Mouse (Mus musculus) megakaryocyte, adult 5-6 weeks (primary cell): ENCODE results near the gene Capn5. TPM values are rescaled to one million over a fixed set of nuclear protein-coding genes. Genes with fewer than 3 reads are reported as not detected.

Source experiments
- ATAC-seq: 2 replicates; pipeline ENCODE4 v1.8.0; 2016; ENCODE audit warnings: mild to moderate bottlenecking, inconsistent platforms; ENCODE audit not compliant: poor library complexity, severe bottlenecking
- total RNA-seq, 2 experiments: library from RNA; stranded (forward) in 1 of 2; stranded (reverse) in 1 of 2; fragments of 153-499, 151-499 nt in 1 of 2; fragments of 221-1000, 200-1000 nt in 1 of 2; gene quantifications; 2 replicates each; pipeline versions ENCODE4 v1.2.3 to v1.2.4; 2015 to 2017

Gene Capn5
- total RNA-seq, 2 experiments from 2014 or later: 0.73 to 1.1 TPM

DNA sequence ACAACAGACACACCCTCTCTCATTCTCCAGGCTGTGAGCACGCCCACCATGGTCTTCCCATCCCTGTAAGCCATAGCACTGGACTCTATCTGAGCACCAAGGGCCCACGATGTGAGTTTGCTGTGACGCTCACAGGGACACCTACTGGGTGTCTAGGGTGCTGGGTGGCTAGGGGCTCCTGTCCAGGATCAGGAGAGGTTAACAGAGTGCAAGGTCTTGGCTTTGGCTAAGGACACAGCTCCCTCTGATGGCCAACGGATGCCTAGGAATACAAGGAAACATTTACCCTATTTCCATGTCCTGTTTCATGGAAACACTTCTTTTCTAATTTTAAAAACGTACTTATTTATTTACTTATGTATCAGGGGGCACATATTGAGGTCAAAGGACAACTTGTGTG is 27.5 kb downstream of the Capn5 start:
- no peak for ATAC-seq

DNA sequence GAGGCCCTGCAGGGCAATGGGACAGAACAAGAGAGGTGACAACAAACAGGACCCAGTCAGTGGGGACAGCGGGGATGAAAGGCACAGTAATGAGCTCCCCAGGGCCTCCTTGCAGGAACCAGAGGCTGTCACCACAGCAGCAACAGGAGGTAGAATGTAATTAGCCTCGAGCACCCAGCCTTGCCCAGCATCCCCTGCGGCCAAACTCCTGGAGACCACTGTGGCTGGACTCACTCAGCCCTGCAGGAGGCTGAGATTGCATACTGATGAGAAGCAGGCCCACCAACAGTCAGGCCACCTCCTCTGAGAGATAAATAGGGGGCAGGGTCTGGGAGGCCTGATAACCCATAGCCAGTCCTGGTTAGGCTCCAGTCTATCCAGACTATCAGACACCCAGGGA is 28.3 kb downstream of the Capn5 start:
- no peak for ATAC-seq

DNA sequence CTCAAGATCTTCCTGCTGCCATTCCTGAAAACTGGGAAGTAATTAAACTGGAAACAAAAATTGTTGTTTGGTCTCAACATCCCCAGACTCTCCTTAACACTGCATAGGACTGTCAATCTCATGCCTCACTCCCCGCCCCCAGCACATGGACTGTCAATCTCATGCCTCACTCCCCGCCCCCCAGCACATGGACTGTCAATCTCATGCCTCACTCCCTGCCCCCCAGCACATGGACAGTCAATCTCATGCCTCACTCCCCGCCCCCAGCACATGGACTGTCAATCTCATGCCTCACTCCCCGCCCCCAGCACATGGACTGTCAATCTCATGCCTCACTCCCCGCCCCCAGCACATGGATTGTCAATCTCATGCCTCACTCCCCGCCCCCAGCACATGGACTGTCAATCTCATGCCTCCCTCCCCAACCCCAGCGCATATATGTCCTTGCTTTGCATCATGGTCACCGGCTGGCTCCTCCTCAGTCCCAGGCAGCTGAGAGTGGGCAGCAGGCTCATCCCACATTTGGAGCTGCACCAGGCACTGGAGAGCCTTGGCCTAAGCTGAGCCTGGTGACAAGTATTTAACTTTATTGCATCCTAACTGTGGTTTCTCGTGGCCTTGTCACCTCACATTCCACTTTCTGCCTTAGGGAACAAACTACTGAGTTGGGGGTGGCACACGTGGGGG is 29.2 kb downstream of the Capn5 start:
- ATAC-seq: no peak

DNA sequence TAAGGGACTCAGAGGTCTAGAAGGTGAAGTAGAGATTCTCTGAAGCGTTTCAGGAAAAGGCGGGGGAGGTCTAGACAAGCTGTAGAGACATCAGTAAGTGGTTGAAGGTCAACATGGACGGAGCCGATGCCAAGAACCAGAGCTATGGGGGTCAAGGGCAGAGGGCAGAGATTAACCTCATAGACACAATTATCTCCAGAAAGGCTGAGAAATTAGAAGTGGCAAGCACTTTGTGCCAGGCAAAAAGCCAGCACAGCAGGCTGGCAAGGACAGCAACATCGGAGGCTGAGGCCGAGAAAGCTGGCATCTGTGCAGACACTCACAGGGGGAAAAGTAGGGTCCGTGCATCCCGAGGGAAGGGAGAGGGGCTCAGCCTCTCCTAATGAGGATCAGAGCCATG is 30.3 kb downstream of the Capn5 start:
- no peak for ATAC-seq

DNA sequence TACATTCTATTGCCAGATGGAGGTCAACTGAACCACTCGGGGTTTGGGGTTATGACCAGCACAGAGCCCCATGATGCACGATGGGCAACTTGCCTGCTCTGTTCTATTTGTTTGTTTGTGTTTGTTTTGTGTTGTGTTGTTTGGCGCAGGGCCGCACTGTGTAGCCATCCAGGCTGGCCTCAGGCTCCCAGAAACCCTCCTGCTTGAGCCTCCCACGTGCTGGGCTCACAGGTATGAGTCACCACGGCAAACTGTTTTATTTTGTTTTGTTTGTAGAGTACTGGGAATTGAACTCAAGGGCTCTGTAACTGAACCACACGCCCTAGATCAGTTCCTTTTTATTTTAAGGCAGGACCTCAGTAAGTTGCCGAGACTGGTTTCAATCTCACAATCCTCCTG is 31.6 kb downstream of the Capn5 start:
- ATAC-seq: no peak

DNA sequence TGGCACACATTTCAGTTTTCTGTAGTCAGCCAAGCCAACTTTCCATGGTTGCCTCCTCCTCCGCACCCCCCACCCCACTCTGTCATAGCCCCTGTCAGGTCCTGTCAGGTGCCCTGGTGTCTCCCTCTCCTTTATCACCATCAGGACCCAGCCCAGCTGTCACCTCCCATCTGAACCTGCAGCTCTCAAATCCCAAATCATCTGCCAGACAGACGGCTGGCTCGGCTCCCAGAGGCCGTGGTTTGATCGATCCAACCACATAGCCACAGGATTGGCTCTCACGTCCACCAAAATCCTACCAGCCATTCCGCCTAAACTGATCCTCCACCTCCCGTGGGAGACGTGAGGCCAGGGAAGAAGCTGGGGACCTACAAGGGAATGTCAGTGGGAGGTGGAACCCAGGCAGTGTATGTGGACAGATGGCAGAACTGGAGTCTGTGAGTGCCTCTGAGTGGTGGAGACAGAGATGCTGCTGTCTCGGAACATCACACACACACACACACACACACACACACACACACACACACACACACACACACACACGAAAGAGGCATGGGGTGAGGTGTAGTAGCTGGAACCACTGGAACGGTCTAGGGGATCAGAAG is 32.1 kb downstream of the Capn5 start:
- no peak for ATAC-seq

DNA sequence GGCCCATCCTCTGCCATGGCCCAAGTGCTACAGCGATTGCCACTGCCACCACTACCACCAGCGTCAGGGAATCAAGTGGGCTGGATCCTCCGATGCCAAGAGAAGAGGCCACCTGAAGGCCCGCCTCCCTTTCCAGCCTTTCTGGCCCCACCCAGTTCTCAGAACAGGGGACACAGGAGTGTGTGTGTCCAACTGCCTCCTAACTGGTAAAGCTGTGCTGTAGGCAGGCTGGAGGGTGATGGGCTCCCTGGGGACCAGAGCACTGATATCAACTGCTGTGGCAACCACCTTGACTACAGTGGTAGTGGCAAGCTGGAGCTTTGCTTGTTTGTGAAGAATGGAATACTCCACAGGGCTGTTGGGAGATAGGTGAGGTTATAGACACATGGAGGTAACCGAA is 32.7 kb downstream of the Capn5 start, which contains the start of gene Omp:
TSS of gene Omp (minus strand) at position 101 of the 400 bp plus-strand sequence.
- no peak for ATAC-seq

DNA sequence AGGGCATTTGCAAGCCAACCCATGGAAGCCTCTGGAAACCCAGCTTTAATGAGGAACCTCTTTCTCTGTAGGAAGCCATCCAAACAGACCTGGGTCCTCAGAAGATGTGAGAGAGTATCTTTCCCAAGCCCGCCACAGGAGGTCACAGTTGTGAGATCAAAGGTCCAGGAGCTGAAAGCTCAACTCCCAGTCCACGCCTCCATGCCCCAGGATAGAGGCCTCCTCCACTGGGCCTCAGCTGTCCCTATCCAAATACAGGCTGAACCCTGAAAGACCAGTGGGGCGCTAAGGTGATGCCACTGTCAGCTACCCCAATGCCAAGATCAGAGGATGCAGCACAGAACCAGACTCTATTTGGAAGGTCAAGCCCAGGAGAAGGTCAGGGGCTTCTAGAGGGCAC is 35.4 kb downstream of the Capn5 start:
- no peak for ATAC-seq

DNA sequence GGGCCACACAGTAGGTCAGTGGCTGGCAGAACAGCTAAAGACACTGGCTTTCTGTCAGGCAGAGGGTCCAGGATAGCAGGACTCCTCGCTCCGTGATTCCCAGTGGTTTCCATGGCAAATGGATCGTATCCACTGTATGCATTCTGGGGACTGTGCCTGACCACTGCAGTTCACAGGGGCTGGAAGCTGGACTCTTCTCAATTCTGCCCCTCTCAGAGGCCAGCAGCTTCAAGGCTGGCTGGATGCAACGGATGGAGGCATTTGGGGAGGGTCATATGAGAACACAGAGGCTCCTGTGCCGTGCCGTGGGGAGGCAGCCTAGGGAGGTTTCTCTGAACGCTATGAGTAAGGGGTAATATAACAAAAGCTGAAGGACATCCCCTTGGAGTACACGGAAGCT is 35.8 kb downstream of the Capn5 start:
- no peak for ATAC-seq

DNA sequence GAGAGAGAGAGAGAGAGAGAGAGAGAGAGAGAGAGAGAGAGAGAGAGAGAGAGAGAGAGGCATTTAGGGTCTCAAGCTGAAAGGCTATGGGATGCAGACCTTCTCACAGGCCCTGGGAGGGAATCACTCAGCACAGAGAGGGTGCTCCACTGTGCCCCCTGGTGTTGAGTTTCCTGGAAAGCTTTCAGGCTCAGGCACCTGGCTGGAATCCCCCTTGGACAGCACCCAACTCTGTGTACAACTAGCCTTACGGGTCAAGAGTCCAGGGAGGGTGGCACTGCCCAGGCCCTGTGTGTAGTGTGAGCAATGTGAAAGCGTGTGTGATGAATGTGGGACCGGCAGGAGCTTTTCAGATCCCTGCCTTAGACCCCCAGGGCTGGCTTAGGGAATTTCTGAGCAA is 36.9 kb downstream of the Capn5 start:
- ATAC-seq: no peak

DNA sequence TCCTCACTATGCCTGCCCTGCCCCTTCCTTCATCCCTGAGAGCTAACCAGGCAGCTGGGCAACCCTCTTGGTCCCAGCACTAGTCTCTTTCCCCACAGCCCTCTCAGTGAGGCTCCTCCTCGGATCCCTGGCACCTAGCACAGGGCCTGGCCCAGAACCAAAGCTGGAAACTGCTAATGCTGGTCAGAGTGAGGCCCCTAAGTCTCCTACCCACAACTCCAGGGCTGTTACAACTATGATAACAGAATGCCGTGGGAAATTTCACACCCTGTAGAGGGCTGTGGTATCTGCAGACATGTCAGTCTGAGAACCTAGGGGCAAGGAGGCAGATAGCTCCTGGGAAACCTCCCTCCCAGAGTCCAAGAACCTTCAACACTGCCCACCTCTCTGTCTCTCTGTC is 37.5 kb downstream of the Capn5 start:
- no peak for ATAC-seq

DNA sequence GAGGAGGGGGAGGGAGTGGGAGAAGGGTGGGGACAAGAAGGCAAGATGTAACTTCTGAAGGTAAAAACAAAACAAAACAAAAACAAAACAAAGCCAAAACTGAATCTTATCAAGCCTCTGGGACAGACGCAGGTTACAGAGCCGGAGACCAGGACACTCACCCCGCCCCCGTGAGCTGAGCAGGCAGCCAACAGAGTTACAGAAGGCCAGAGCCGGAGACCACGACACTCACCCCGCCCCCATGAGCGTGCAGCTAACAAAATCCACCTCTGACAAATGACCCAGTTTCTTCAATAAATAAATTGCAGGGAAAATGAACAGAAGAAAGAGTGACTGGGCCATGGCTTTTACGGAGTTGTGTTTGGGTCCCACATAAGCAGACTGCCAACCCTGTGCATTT is 38.9 kb downstream of the Capn5 start:
- no peak for ATAC-seq

DNA sequence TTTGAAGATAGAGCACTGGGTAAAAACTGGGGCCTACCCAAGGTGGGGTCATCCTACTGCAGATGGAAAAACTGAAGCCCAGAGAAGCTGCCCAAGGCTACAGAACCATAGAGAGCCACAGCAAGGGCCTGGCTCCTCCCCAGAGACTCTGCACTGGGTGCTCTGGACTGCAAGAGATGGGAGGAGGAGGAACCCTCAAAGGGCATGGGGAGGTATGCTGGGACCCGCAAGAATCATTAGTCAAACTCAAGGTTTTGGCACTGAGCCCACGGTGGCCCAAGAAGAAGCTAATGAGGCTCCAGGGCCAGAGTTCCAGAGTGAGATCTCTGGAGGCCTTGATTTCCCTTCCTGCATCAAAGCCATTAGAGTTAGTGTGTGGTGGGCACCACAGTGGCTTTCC is 40.1 kb downstream of the Capn5 start:
- ATAC-seq: no peak

DNA sequence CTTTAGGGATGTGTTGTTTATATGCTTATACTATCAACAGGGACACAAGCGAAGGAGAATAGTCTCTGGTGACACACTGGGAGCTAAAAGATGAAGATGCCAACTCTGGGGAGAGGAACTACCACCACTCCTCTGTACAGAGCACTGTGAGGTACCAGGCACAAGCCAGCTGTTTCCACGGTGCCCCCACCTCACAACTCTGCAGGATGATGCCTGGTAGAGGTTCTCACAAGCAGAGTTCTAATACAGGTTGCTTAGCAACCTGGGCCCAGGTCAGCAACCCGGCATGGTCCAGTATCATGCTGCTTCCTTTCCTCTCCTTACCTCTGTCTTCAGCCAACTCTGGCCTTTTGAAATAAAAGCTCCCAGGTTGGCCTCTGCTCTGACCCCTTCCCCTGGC is 40.5 kb downstream of the Capn5 start:
- no peak for ATAC-seq

DNA sequence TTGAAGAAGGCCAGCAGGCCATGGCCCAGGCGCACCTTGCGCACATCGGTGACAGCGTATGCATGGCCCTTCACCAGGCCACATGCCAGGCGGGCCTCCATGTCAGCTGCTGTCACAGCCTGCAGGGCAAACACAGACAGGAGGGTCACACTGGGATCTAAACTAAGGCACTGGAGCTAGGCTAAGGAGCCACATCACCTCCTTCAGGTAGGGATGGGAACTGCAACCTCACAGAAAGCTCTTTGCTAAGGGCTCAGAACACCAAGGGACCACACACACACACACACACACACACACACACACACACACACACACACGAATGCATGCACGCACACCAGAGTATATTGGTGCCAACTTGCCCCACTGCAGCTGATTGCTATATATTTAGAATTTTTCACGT is 46.3 kb downstream of the Capn5 start:
- ATAC-seq: no peak

DNA sequence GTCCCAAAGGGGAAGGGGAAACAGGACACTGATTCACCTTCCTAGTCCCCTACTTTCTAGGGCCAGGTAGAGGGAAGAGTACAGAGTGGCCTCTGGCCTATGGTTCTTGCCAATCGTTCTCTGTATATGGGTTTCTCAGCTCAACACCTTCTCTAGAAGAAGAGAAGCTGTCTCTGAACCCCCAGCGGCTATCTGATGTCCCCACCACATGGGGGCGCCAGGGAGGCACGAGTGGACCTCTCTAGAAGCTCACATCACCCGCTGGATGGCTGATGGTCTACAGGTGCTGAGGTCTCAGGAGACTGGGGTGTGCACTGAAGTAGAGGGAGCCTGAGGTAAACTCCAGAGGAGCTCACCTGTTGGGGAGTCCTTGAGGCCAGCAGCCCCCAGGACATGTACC is 52.6 kb downstream of the Capn5 start:
- ATAC-seq: no peak

DNA sequence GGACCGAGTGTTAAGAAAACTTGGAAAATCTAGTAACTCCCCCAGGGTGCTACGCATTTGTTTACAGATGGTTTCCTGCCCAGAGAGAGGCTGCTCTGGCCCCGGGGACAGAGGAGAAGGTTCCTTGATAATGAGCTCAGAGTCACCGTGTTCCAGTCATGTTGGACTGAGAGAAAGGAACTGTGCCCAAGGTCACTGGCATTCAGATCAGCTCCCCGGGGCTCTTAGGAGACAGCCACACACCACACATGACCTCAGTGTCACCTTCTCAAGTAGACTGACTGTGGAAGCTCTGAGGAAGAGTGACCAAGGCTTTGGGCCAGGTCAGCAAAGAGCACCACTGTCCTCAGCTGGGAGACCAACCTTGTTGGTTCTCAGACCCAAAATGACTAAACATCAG is 53.4 kb downstream of the Capn5 start:
- no peak for ATAC-seq

DNA sequence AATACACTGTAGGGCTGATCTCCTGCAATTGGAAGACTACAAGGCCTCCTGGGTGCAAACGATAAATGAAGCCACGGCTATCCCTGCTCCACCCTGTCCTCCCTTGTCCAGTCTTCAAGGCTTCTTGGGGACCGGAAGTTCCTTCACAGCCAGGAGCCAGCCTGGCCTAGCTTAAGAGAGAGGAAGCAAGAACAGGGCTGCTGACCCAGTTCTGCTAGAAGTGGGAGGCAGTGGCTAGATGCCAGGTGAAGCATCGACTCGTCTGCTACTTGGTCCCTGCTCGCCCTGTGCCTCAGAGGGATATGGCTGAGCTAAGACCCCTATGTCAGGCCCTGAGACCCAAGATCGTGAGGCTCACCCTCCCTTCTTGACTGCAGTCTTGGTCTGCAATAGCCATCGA is 56.4 kb downstream of the Capn5 start:
- no peak for ATAC-seq

DNA sequence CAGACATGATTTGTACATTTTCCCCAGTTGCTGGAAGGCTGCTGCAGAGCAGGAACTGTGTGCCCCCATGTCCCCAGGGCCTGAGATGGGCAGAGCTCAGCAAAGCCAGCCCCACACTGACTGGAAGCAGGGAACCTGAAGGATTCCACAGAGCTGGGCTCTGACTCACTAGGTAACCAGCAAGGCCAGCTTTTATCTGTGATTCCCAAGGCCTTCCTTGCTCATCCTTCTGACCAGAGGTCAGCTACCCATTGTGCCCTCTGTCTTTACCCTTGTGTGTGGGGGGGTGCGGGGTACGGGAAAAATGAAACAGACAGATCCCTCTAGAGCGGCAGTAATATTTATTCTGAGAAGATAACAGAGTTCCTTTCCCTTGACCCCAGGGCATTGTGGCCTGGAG is 56.8 kb downstream of the Capn5 start:
- no peak for ATAC-seq

DNA sequence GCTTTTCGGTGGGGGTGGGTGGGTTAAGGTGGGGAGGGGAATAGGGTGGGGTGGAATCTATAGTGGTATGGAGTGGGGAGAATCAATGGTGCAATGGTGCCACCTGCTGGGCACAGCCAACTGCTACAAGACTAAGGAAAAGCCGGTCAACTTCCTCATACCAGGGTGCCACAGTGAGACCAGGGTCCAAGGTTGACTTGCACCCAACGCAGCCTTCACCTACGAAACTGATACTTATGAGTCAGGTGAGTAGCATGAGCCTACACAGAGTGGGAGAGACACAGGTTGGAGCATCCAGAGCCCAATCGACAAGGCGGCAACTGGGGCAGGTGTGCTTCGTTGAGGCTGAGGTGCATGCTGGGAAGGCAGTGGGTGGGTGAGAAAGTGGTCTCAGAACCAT is 57.7 kb downstream of the Capn5 start:
- ATAC-seq: peak; percentile 96

DNA sequence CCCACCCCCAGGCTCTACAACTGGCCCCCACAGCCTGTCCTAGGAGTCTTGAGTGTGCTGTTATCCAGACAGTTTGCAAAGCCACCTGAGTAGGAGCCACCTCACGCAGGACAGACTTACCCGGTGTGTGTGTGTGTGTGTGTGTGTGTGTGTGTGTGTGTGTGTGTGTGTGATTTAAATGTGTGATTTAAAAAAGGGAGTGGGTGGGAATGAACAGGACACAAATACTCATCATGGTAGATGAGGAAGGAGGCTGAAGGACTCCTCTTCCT is 58.2 kb downstream of the Capn5 start:
- ATAC-seq: no peak

DNA sequence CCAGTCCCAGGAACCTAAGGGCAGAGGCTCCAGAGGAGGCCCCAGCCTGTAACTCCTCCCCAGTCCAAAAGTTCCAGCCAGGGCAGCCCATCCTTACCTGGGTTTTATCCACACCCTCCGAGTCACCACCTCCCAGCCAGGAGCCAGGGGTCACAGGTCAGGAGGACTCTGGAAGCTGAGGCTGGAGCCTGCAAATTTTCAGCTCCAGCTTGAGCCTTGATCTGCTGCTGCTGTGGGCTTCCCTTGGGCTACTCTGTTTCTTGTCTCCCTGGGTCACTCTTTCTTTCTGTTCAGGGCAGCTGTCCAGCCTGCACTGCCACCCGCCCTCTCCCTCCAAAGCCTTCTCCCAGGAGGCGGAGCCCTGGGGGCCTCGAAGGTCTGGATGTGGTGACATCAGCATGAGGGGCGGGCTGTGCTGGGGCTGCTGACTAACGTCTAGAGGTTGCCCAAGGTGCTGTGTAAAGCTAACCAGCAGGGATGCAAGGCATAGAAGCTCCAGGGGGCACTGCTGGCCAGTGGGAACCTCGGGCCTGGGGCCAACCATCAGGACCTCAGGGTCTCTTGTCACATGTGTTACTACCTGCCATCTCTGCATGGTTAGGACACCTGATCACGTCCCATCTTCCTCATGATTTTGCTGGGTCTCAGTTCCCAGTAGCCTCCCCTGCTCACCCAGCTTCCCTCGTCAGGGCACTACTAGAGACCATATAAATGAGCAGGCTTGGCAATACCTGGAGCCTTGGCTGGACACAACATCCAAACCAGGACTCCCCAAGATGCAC is 58.7 kb downstream of the Capn5 start, which contains the start of gene Myo7a:
TSS of gene Myo7a (minus strand) at position 346 of the 782 bp plus-strand sequence.
- ATAC-seq: no peak
